Mouse (Mus musculus) stomach, postnatal 0 days (tissue): ENCODE results near the gene Alg12. TPM values are rescaled to one million over a fixed set of nuclear protein-coding genes. Genes with fewer than 3 reads are reported as not detected.
A peak's percentile ranks its signal among the peaks of the same experiment; 100 is the strongest.

Experiments
- ATAC-seq: fragments of 200-750 bp; cut with Nextera tagmentation; 2 replicates; pipeline ENCODE4 v1.8.0; 2017; ENCODE audit not compliant: low FRiP score, low TSS enrichment
- DNase-seq: peaks from one replicate; pipeline ENCODE4 v3.0.0-alpha.2; 2016; ENCODE audit warnings: low spot score
- H3K27ac ChIP-seq: fragments of 300-500 bp; sonication (generic); replicated peaks from 2 replicates; pipeline ENCODE4 v1.5.1; 2014; ENCODE audit warnings: mild to moderate bottlenecking, control low read depth
- H3K27me3 ChIP-seq: fragments of 300-500 bp; sonication (generic); 2 replicates; pipeline ENCODE4 v1.6.1; 2014; ENCODE audit warnings: low read length; ENCODE audit not compliant: control insufficient read depth, insufficient read depth
- H3K36me3 ChIP-seq: fragments of 300-500 bp; sonication (generic); 2 replicates; pipeline ENCODE4 v1.6.1; 2014; ENCODE audit warnings: low read length, mixed read lengths; ENCODE audit not compliant: control insufficient read depth, insufficient read depth
- H3K4me1 ChIP-seq: fragments of 300-500 bp; sonication (generic); replicated peaks from 2 replicates; pipeline ENCODE4 v1.6.1; 2014; ENCODE audit warnings: antibody characterized with exemption; ENCODE audit not compliant: control insufficient read depth, insufficient read depth
- H3K4me2 ChIP-seq: fragments of 300-500 bp; sonication (generic); replicated peaks from 2 replicates; pipeline ENCODE4 v1.6.1; 2014; ENCODE audit warnings: low read depth, mild to moderate bottlenecking, control low read depth, moderate library complexity
- H3K4me3 ChIP-seq: fragments of 300-500 bp; sonication (generic); 2 replicates; pipeline ENCODE4 v1.5.1; 2014; ENCODE audit warnings: low read depth, low read length, control low read depth
- H3K9ac ChIP-seq: fragments of 300-500 bp; sonication (generic); 2 replicates; pipeline ENCODE4 v1.6.1; 2014; ENCODE audit warnings: mild to moderate bottlenecking, low read length, control low read depth, mixed read lengths
- H3K9me3 ChIP-seq: fragments of 300-500 bp; sonication (generic); 2 replicates; pipeline ENCODE4 v1.6.1; 2016; ENCODE audit warnings: low read length; ENCODE audit not compliant: control insufficient read depth
- CTCF ChIP-seq: IDR thresholded peaks from 2 replicates; pipeline ENCODE4 v1.5.1; 2016; ENCODE audit warnings: antibody characterized with exemption, low read depth, mild to moderate bottlenecking, moderate library complexity
- EP300 ChIP-seq: optimal IDR thresholded peaks from 2 replicates; pipeline ENCODE3; 2016; ENCODE audit warnings: antibody characterized with exemption
- WGBS: fragments of 180-500 bp; shearing (Covaris S2); extraction: QIAGEN DNeasy Blood & Tissue Kit; methylation state at CpG from one replicate; pipeline ENCODE4 v1.1.7; 2014; 5-methylcytosine and 5-hydroxymethylcytosine counted together
- polyA plus RNA-seq: library from polyadenylated mRNA; unstranded; fragments of >200 nt; fragmentation: Nextera tagmentation; extraction: Ambion mirVana; gene quantifications from 2 replicates; pipeline ENCODE4 v1.2.1, GENCODE M21; 2015

Gene Alg12
- polyA plus RNA-seq, 1 experiment from 2014 or later: 8.2 TPM

DNA sequence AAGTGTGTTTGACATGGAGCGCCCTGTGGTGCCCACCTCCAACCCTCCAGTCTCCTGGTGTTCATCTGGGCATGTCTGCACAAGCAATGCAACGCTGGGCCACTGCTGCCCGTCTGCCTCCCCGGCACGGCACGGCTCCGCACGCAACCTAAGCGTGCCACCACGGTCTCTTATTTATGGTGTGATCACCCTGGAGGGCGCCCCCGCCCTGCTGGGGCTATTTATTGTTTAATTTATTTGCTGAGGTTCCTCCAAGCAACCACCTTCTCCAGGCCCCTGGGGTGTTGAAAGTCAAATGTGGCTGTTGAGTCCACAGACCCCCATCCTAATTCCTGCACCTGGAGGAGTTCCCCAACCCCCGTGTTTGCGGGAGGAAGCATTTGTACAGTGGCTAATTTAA, 45.9 kb upstream of the Alg12 start:
- no peaks in the 10 kb centered on the region for H3K27me3 ChIP-seq
- ATAC-seq: no peak
- H3K9me3 ChIP-seq: no peaks in the 10 kb centered on the region
- H3K4me1 ChIP-seq: peaks cover 4% of the 10 kb centered on the region
- 69% methylated on average over 14 of the region's 14 CpGs for WGBS
- H3K9ac ChIP-seq: peak overlapping the region; percentile 95
- peak overlapping the region; percentile 83 for H3K4me2 ChIP-seq
- H3K36me3 ChIP-seq: peaks cover 12% of the 10 kb centered on the region
- peak overlapping the region; percentile 98; the same call in 1 of the 2 replicates for H3K27ac ChIP-seq
- TF ChIP-seq CTCF: no peak
- TF ChIP-seq EP300: no peak
- no peak for DNase-seq
- H3K4me3 ChIP-seq: peak overlapping the region; percentile 91

DNA sequence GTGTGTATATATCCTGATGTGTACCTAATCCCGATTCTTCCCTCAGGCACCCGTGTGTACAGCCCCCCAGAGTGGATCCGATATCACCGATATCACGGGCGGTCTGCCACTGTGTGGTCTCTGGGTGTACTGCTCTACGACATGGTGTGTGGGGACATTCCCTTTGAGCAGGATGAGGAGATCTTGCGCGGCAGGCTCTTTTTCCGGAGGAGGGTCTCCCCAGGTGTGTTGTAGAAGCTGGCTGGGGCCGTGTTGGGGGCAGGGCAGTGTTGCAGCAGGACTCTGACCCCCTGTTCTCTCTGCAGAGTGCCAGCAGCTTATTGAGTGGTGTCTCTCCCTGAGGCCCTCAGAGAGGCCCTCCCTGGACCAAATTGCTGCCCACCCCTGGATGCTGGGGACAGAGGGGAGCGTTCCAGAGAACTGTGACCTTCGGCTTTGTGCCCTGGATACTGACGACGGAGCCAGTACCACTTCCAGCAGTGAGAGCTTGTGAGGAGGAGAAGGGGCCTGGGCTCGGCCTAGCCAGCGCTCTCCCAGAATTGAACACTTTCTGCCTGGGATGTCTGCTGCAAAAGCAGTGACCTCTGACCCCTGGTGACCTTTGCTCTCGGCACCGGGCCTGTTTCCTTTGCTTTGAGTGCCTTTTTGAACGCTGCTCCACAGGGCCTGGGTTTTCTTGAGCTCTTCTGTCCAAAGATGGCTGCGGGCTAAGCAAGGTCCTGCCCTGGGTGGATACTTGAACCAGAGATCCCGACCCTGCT, 45.3 kb upstream of the Alg12 start:
- H3K9ac ChIP-seq: peak overlapping the region; percentile 95
- peaks cover 4% of the 10 kb centered on the region for H3K4me1 ChIP-seq
- DNase-seq: no peak
- H3K9me3 ChIP-seq: no peaks in the 10 kb centered on the region
- peak; percentile 50 for TF ChIP-seq CTCF
- no peak for TF ChIP-seq EP300
- ATAC-seq: no peak; the same call in 1 of the 2 replicates
- peak overlapping the region; percentile 83 for H3K4me2 ChIP-seq
- no peaks in the 10 kb centered on the region for H3K27me3 ChIP-seq
- H3K27ac ChIP-seq: peak overlapping the region; percentile 98
- peaks cover 12% of the 10 kb centered on the region for H3K36me3 ChIP-seq
- WGBS: 26% methylated on average over 22 of the region's 22 CpGs
- peak overlapping the region; percentile 91 for H3K4me3 ChIP-seq

DNA sequence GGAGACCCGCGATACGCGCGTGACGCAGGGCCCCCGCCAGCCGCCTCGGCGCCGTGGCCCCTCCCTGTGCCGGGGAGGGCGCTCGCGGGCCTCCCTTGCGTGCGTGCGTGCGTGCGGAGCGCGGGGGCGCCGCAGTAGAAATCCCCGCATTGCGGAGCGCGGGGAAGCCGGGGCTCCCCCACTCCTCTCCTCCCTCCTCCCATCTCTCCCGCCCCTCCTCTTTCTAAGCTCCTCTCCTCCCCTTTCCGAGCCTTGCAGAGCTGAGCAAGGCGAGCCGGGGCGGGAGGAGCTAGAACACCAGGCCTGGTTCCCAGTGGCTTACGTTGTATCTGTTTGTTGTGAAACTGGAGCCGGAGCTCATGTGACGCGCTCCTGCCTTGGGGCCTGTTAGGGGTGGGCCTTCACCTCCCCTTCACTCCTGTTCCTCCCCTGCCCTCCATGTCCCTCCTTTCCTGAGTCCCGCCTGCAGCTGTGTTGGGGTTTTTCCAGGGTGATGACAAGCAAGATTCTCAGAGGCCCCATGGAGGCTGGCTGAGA, 44.6 kb upstream of the Alg12 start:
- H3K36me3 ChIP-seq: peaks cover 12% of the 10 kb centered on the region
- peak overlapping the region; percentile 91 for H3K4me3 ChIP-seq
- peak overlapping the region; percentile 83 for H3K4me2 ChIP-seq
- ATAC-seq (peak; percentile 75), DNase-seq (peak; percentile 93)
- H3K4me1 ChIP-seq: peaks cover 4% of the 10 kb centered on the region
- TF ChIP-seq EP300 (no peak), CTCF (no peak)
- no peaks in the 10 kb centered on the region for H3K9me3 ChIP-seq
- WGBS: 0% methylated on average over 19 of the region's 39 CpGs
- H3K9ac ChIP-seq: peak overlapping the region; percentile 95
- H3K27me3 ChIP-seq: no peaks in the 10 kb centered on the region
- H3K27ac ChIP-seq: peak overlapping the region; percentile 98

DNA sequence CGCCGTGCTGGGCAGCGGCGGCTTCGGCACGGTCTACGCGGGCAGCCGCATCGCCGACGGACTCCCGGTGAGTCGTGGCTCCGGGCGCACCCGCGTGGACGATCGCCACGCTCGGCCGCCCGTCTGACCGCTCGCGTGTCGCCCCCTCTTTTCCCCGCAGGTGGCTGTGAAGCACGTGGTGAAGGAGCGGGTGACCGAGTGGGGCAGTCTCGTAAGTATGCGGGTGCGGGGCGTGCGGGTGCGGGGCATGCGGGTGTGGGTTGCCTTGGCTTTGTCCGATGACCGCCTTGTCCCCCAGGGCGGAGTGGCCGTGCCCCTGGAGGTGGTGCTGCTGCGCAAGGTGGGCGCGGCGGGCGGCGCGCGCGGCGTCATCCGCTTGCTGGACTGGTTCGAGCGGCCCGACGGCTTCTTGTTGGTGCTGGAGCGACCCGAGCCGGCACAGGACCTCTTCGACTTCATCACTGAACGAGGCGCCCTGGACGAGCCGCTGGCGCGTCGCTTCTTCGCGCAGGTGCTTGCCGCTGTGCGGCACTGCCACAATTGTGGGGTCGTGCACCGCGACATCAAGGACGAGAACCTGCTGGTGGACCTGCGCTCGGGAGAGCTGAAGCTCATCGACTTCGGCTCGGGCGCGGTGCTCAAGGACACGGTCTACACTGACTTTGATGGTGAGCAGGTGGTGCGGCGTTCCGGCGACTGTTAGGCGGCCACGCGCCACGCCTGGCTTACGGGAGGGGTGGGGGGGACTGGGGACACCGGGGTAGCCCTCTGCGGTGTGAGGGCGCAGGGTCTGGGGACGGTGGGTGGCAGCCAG, 44.0 kb upstream of the Alg12 start:
- WGBS: 1% methylated on average over 86 of the region's 98 CpGs
- H3K36me3 ChIP-seq: peaks cover 12% of the 10 kb centered on the region
- DNase-seq: peak; percentile 83
- peak overlapping the region; percentile 95 for H3K9ac ChIP-seq
- H3K4me2 ChIP-seq: peak overlapping the region; percentile 83
- H3K4me3 ChIP-seq: peak overlapping the region; percentile 91
- 0 out of 2 replicates have a peak, but pooled peaks have one; percentile 1 for ATAC-seq
- peaks cover 4% of the 10 kb centered on the region for H3K4me1 ChIP-seq
- no peaks in the 10 kb centered on the region for H3K27me3 ChIP-seq
- peak overlapping the region; percentile 98 for H3K27ac ChIP-seq
- no peak for TF ChIP-seq EP300
- TF ChIP-seq CTCF: peak; percentile 23; the same call in 1 of the 2 replicates
- no peaks in the 10 kb centered on the region for H3K9me3 ChIP-seq

DNA sequence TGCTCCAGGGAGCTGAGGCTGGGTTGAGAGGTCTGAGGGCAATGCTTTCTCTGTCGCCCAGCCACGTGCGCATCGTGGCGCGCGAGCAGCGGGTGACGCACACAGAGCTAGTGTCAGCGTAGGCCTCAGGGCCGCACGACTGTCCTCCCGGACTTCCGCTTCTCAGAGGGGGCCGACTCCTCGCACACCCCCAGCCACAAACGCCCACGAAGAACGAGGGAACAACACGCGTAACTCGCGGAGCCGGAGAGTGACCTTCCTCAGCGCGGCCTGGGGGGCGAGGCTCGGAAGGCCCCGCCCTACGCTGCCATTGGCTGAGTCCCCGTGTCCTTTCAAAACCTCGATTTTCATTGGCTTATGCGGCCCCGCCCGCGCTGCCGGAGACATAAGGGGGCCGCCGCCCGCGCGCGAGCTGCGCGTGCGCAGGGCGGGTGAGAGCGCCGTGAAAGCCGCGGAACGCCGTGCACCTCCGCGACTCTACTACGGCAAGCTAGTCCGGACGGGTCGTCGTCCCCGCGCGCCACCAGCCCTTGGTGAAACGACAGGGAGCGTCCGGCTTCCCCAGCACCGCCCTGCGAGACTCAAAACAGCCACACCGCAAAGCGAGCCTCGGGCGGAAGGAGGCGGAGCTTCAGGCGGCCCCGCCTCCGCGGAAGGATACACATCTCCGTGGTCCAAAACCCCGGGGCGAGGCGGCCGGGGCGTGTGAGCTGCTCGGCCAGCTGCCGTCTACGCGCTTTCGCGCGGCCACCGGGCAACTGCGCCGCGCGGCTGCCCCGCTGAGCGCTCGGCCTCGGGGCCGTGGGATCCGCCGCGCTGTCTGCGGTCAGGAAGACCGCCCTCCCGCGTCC, 42.9 kb upstream of the Alg12 start, which contains the start of gene Pim3:
Pim3 (plus strand) TSS at position 415 of the 851 bp plus-strand sequence.
- peak within 1 kb of the TSS; percentile 83 for H3K4me2 ChIP-seq
- no peaks in the 10 kb centered on the region for H3K9me3 ChIP-seq
- no peaks in the 10 kb centered on the region for H3K27me3 ChIP-seq
- WGBS: under 1% methylated on average over 106 of the region's 107 CpGs
- peak within 1 kb of the TSS; percentile 98 for H3K27ac ChIP-seq
- peak within 1 kb of the TSS; percentile 95 for H3K9ac ChIP-seq
- peak; percentile 86 for ATAC-seq
- H3K4me3 ChIP-seq: peak within 1 kb of the TSS; percentile 91
- DNase-seq: peak; percentile 97
- 0 out of 2 replicates have a peak, but pooled peaks have one; percentile 6 for TF ChIP-seq CTCF
- TF ChIP-seq EP300: no peak
- peaks cover 4% of the 10 kb centered on the region for H3K4me1 ChIP-seq
- peaks cover 12% of the 10 kb centered on the region for H3K36me3 ChIP-seq
